Mouse (Mus musculus) C2C12 (cell line): Measurements from ENCODE around the gene Lzts2. TPM values are rescaled to one million over a fixed set of nuclear protein-coding genes. Genes with fewer than 3 reads are reported as not detected.
A peak's percentile ranks its signal among the peaks of the same experiment; 100 is the strongest.
"Not testable (repeated sequence)": the region's sequence is repeated elsewhere in the genome, so short reads cannot be mapped to it uniquely, and the experiment has no call there.

Experiments used
- H3K27me3 ChIP-seq: one replicate; pipeline ENCODE4 v1.6.1; 2011; ENCODE audit not compliant: control insufficient read depth, insufficient read depth, insufficient read length
- H3K36me3 ChIP-seq: one replicate; pipeline ENCODE4 v1.6.1; 2011; ENCODE audit not compliant: control insufficient read depth, insufficient read depth
- H3K4me3 ChIP-seq: one replicate; pipeline ENCODE4 v1.5.1; 2011; ENCODE audit warnings: mild to moderate bottlenecking, control low read depth; ENCODE audit not compliant: poor library complexity, insufficient read depth, severe bottlenecking
- H3K79me2 ChIP-seq: one replicate; pipeline ENCODE4 v1.6.1; 2011; ENCODE audit not compliant: control insufficient read depth, insufficient read depth
- H3K79me3 ChIP-seq: one replicate; pipeline ENCODE4 v1.6.1; 2011; ENCODE audit warnings: low read depth, control low read depth
- H3ac ChIP-seq: one replicate; pipeline ENCODE3; 2011; ENCODE audit warnings: low read depth; ENCODE audit not compliant: control insufficient read depth, insufficient read length
- CEBPB ChIP-seq: IDR thresholded peaks from one replicate; pipeline ENCODE4 v1.6.1; 2011; ENCODE audit warnings: low read depth, mild to moderate bottlenecking, control low read depth, moderate library complexity
- CTCF ChIP-seq: IDR thresholded peaks from one replicate; pipeline ENCODE4 v1.5.1; 2011; ENCODE audit not compliant: control insufficient read depth, insufficient read depth, insufficient read length
- FOSL1 ChIP-seq: IDR thresholded peaks from one replicate; pipeline ENCODE4 v1.8.0; 2011; ENCODE audit warnings: mild to moderate bottlenecking, low read length; ENCODE audit not compliant: poor library complexity, insufficient read depth, severe bottlenecking
- MAX ChIP-seq: IDR thresholded peaks from one replicate; pipeline ENCODE4 v1.6.1; 2011; ENCODE audit warnings: mild to moderate bottlenecking, control low read depth
- MYOD1 ChIP-seq: IDR thresholded peaks from one replicate; pipeline ENCODE4 v1.6.1; 2011; ENCODE audit warnings: low read depth; ENCODE audit not compliant: control insufficient read depth, insufficient read length
- MYOG ChIP-seq: IDR thresholded peaks from one replicate; pipeline ENCODE4 v1.6.1; 2011; ENCODE audit not compliant: control insufficient read depth, insufficient read length; ENCODE audit errors: extremely low read depth
- USF1 ChIP-seq: IDR thresholded peaks from one replicate; pipeline ENCODE4 v1.6.1; 2011; ENCODE audit warnings: low read depth, mild to moderate bottlenecking, control low read depth, moderate library complexity
- polyA plus RNA-seq: library from polyadenylated mRNA; unstranded; fragments of >200 nt; fragmentation: generic; extraction: Trizol; gene quantifications from one replicate; pipeline ENCODE4 v1.2.1, GENCODE M21; 2012; ENCODE audit warnings: missing spikeins

The Lzts2 gene
- polyA plus RNA-seq, 1 experiment = 59.2 TPM

GRCm38 (mm10) chr19:45030746-45031693 lies 16.8 kb downstream of the Lzts2 start:
- peak; percentile 43 for TF ChIP-seq CTCF
- TF ChIP-seq USF1 = no peak
- Histone ChIP-seq H3K36me3 (peaks cover 4% of the 10 kb centered on the region), H3K27me3 (no peaks in the 10 kb centered on the region), H3K79me2 (no peaks in the 10 kb centered on the region), H3K4me3 (no peak overlapping the region), H3K79me3 (no peaks in the 10 kb centered on the region), H3ac (peak overlapping the region; percentile 52)

- H3K79me2 ChIP-seq = no peaks in the 10 kb centered on the region
- H3K79me3 ChIP-seq = no peaks in the 10 kb centered on the region
- peaks cover 4% of the 10 kb centered on the region for H3K36me3 ChIP-seq
- H3ac ChIP-seq = no peak overlapping the region
- no peak overlapping the region for H3K4me3 ChIP-seq
- TF ChIP-seq MYOG = no peak
- peak; percentile 30 for TF ChIP-seq CTCF
- H3K27me3 ChIP-seq = no peaks in the 10 kb centered on the region
Measured at GRCm38 (mm10) chr19:45031780-45032179, 17.6 kb downstream of the Lzts2 start.

GRCm38 (mm10) chr19:45032570-45033332 lies 18.5 kb downstream of the Lzts2 start:
- Histone ChIP-seq H3K79me2 (no peaks in the 10 kb centered on the region), H3ac (no peak overlapping the region), H3K4me3 (no peak overlapping the region), H3K79me3 (no peaks in the 10 kb centered on the region), H3K27me3 (no peaks in the 10 kb centered on the region), H3K36me3 (no peaks in the 10 kb centered on the region)
- TF ChIP-seq MAX = no peak

GRCm38 (mm10) chr19:45036867-45037266 lies 22.7 kb downstream of the Lzts2 start:
- no peaks in the 10 kb centered on the region for H3K79me3 ChIP-seq
- no peaks in the 10 kb centered on the region for H3K36me3 ChIP-seq
- no peaks in the 10 kb centered on the region for H3K79me2 ChIP-seq
- peaks cover 7% of the 10 kb centered on the region for H3K27me3 ChIP-seq
- no peak overlapping the region for H3ac ChIP-seq
- H3K4me3 ChIP-seq = no peak overlapping the region
- TF ChIP-seq CTCF = peak; percentile 87
- TF ChIP-seq FOSL1 = no peak

GRCm38 (mm10) chr19:45038198-45038597 lies 24.0 kb downstream of the Lzts2 start:
- H3K36me3 ChIP-seq, H3K4me3 ChIP-seq, H3K79me2 ChIP-seq, H3K27me3 ChIP-seq, H3ac ChIP-seq, H3K79me3 ChIP-seq: not testable (repeated sequence)

- Histone ChIP-seq H3K79me3 (no peaks in the 10 kb centered on the region), H3K36me3 (no peaks in the 10 kb centered on the region), H3ac (no peak overlapping the region), H3K4me3 (no peak overlapping the region), H3K79me2 (no peaks in the 10 kb centered on the region), H3K27me3 (peaks cover 7% of the 10 kb centered on the region)
- TF ChIP-seq USF1 (no peak), MAX (no peak), CTCF (no peak), MYOG (no peak)
Measured at GRCm38 (mm10) chr19:45040214-45040613, 26.0 kb downstream of the Lzts2 start.

GRCm38 (mm10) chr19:45044389-45044927 lies 30.2 kb downstream of the Lzts2 start:
- no peak overlapping the region for H3K4me3 ChIP-seq
- peaks cover 8% of the 10 kb centered on the region for H3K79me3 ChIP-seq
- peaks cover 14% of the 10 kb centered on the region for H3K79me2 ChIP-seq
- no peak overlapping the region for H3ac ChIP-seq
- peaks cover 7% of the 10 kb centered on the region for H3K27me3 ChIP-seq
- H3K36me3 ChIP-seq = peaks cover 6% of the 10 kb centered on the region
- no peak for TF ChIP-seq MYOD1
- TF ChIP-seq CTCF = no peak
- TF ChIP-seq FOSL1 = no peak
- TF ChIP-seq CEBPB = no peak
- TF ChIP-seq MAX = no peak
- no peak for TF ChIP-seq USF1
- no peak for TF ChIP-seq MYOG
